Mouse (Mus musculus) lung, adult 2 months (tissue): ENCODE measurements around the gene Mbnl2.

Source experiments
- CTCF ChIP-seq: fragments of 200-500 bp; IDR thresholded peaks from 2 replicates; pipeline ENCODE4 v1.5.1; 2011; ENCODE audit warnings: mild to moderate bottlenecking, low read length, control low read depth; ENCODE audit not compliant: insufficient read depth
- POLR2A ChIP-seq: fragments of 200-500 bp; IDR thresholded peaks from 2 replicates; pipeline ENCODE4 v1.6.1; 2011; ENCODE audit warnings: low read depth, mild to moderate bottlenecking, control low read depth, low read length, borderline replicate concordance; ENCODE audit errors: extremely low read depth

DNA sequence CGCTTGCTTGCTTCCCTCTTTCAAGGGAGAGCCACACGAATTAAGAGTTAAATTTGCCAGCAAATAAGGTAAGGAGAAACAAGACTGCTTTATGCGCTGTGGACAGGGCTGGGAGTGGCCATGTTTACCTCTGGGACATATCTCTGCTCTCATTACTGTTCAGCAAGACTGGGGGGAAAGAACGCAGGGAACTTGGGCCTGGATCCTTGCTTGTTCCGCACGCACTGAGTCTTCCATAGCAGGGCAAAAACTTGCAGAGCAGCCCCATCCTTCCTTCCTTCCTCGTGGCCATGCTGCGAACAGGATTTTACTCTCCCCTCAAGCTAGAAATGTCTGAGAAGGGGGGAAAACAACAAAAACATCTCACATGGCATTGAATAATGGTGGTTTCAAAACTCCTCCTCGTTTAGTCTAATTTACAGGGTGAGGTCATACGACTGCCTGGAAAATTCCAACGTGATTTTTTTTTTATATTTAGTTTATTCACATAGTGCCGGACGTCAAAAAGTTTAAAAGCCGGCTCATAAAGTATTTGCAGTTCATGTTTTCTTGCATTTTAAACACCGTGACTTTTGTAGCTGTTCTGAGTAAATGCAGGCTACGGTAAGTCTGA lies 21.8 kb downstream of the Mbnl2 start:
- TF ChIP-seq POLR2A (no peak), CTCF (no peak)
